Mouse (Mus musculus) intestine, embryonic 16.5 days (tissue): ENCODE results near the gene Gm10642. TPM values are rescaled to one million over a fixed set of nuclear protein-coding genes. Genes with fewer than 3 reads are reported as not detected.

ENCODE experiments used
- ATAC-seq: fragments of 200-750 bp; cut with Nextera tagmentation; 2 replicates; pipeline ENCODE4 v1.8.0; 2017; ENCODE audit warnings: moderate TSS enrichment, moderate library complexity
- H3K27ac ChIP-seq: fragments of 300-500 bp; sonication (generic); 2 replicates; pipeline ENCODE4 v1.5.1; 2014; ENCODE audit warnings: mild to moderate bottlenecking, low read length
- H3K27me3 ChIP-seq: fragments of 300-500 bp; sonication (generic); replicated peaks from 2 replicates; pipeline ENCODE4 v1.6.1; 2014; ENCODE audit warnings: low read length, control low read depth, mixed read lengths; ENCODE audit not compliant: control insufficient read depth, insufficient read depth
- H3K36me3 ChIP-seq: fragments of 300-500 bp; sonication (generic); 2 replicates; pipeline ENCODE4 v1.6.1; 2014; ENCODE audit warnings: low read length, control low read depth; ENCODE audit not compliant: control insufficient read depth, insufficient read depth
- H3K4me1 ChIP-seq: fragments of 300-500 bp; sonication (generic); 2 replicates; pipeline ENCODE4 v1.6.1; 2014; ENCODE audit warnings: low read length, control low read depth, mixed read lengths; ENCODE audit not compliant: control insufficient read depth, insufficient read depth
- H3K4me2 ChIP-seq: fragments of 300-500 bp; sonication (generic); 2 replicates; pipeline ENCODE4 v1.6.1; 2014; ENCODE audit warnings: low read depth, low read length, control low read depth
- H3K4me3 ChIP-seq: fragments of 300-500 bp; sonication (generic); 2 replicates; pipeline ENCODE4 v1.5.1; 2014; ENCODE audit warnings: mild to moderate bottlenecking, low read length
- H3K9ac ChIP-seq: fragments of 300-500 bp; sonication (generic); 2 replicates; pipeline ENCODE4 v1.6.1; 2014; ENCODE audit warnings: low read depth, low read length
- H3K9me3 ChIP-seq: fragments of 300-500 bp; sonication (generic); 2 replicates; pipeline ENCODE4 v1.6.1; 2016; ENCODE audit warnings: low read length, control low read depth; ENCODE audit not compliant: control insufficient read depth
- WGBS: fragments of 180-500 bp; shearing (Covaris S2); extraction: QIAGEN DNeasy Blood & Tissue Kit; methylation state at CpG from one replicate; pipeline ENCODE4 v1.1.7; 2014; 5-methylcytosine and 5-hydroxymethylcytosine counted together
- polyA plus RNA-seq: library from polyadenylated mRNA; unstranded; fragments of >200 nt; fragmentation: Nextera tagmentation; extraction: Ambion mirVana; gene quantifications from 2 replicates; pipeline ENCODE4 v1.2.1, GENCODE M21; 2015

Gm10642 gene
- polyA plus RNA-seq, 1 experiment from 2014 or later = 0.17 TPM

GRCm38 (mm10) chr9:70654496-70654895 is 1.6 kb upstream of the Gm10642 start:
- 77% methylated on average over 4 of the region's 4 CpGs for WGBS
- no peak for ATAC-seq
- H3K4me3 ChIP-seq = no peak overlapping the region
- no peaks in the 10 kb centered on the region for H3K27me3 ChIP-seq
- no peaks in the 10 kb centered on the region for H3K36me3 ChIP-seq
- 0 out of 2 replicates have a peak overlapping the region, but pooled peaks have one; percentile 16 for H3K4me2 ChIP-seq
- no peak overlapping the region for H3K27ac ChIP-seq
- H3K4me1 ChIP-seq = peaks cover 10% of the 10 kb centered on the region; the same call in 1 of the 2 replicates
- no peaks in the 10 kb centered on the region for H3K9me3 ChIP-seq
- H3K9ac ChIP-seq = no peak overlapping the region

- Histone ChIP-seq H3K4me2 (peak overlapping the region; percentile 72), H3K4me1 (peaks cover 10% of the 10 kb centered on the region; the same call in 1 of the 2 replicates), H3K9me3 (no peaks in the 10 kb centered on the region), H3K27ac (no peak overlapping the region), H3K27me3 (no peaks in the 10 kb centered on the region), H3K9ac (no peak overlapping the region), H3K4me3 (peak overlapping the region; percentile 95), H3K36me3 (no peaks in the 10 kb centered on the region)
- WGBS = 31% methylated on average over 2 of the region's 2 CpGs
- no peak for ATAC-seq
These were observed 304 bp upstream of the Gm10642 start for GRCm38 (mm10) chr9:70655764-70656129.

- H3K27me3 ChIP-seq = no peaks in the 10 kb centered on the region
- no peaks in the 10 kb centered on the region for H3K36me3 ChIP-seq
- peak within 1 kb of the TSS; percentile 95 for H3K4me3 ChIP-seq
- peak within 1 kb of the TSS; percentile 72 for H3K4me2 ChIP-seq
- peak within 1 kb of the TSS; percentile 94 for H3K27ac ChIP-seq
- H3K4me1 ChIP-seq = peaks cover 10% of the 10 kb centered on the region; the same call in 1 of the 2 replicates
- H3K9ac ChIP-seq = peak within 1 kb of the TSS; percentile 95
- no peaks in the 10 kb centered on the region for H3K9me3 ChIP-seq
- peak; percentile 97 for ATAC-seq
- 1% methylated on average over 67 of the region's 67 CpGs for WGBS
These were observed 1.2 kb downstream of the Gm10642 start, which contains the start of gene Mindy2 for GRCm38 (mm10) chr9:70657013-70657967. Gene Mindy2 (minus strand): TSS chr9:70657174.

- Histone ChIP-seq H3K4me1 (peaks cover 10% of the 10 kb centered on the region; the same call in 1 of the 2 replicates), H3K27ac (no peak overlapping the region), H3K9me3 (no peaks in the 10 kb centered on the region), H3K27me3 (no peaks in the 10 kb centered on the region), H3K4me2 (no peak overlapping the region), H3K36me3 (no peaks in the 10 kb centered on the region), H3K4me3 (no peak overlapping the region), H3K9ac (no peak overlapping the region)
- WGBS = 74% methylated on average over 2 of the region's 2 CpGs
- no peak for ATAC-seq
These were observed 2.2 kb downstream of the Gm10642 start for GRCm38 (mm10) chr9:70658266-70658665.

GRCm38 (mm10) chr9:70664847-70665246 is 8.8 kb downstream of the Gm10642 start:
- no peak overlapping the region for H3K4me3 ChIP-seq
- no peaks in the 10 kb centered on the region for H3K27me3 ChIP-seq
- H3K4me2 ChIP-seq = no peak overlapping the region
- no peaks in the 10 kb centered on the region for H3K9me3 ChIP-seq
- H3K9ac ChIP-seq = no peak overlapping the region
- no peaks in the 10 kb centered on the region for H3K36me3 ChIP-seq
- H3K4me1 ChIP-seq = no peaks in the 10 kb centered on the region
- 78% methylated on average over 4 of the region's 4 CpGs for WGBS
- ATAC-seq = no peak
- no peak overlapping the region for H3K27ac ChIP-seq

GRCm38 (mm10) chr9:70665372-70666145 is 9.5 kb downstream of the Gm10642 start:
- H3K36me3 ChIP-seq = no peaks in the 10 kb centered on the region
- H3K4me3 ChIP-seq = no peak overlapping the region
- H3K4me2 ChIP-seq = no peak overlapping the region
- no peaks in the 10 kb centered on the region for H3K9me3 ChIP-seq
- 65% methylated on average over 16 of the region's 16 CpGs for WGBS
- no peak for ATAC-seq
- no peak overlapping the region for H3K27ac ChIP-seq
- no peak overlapping the region for H3K9ac ChIP-seq
- H3K4me1 ChIP-seq = no peaks in the 10 kb centered on the region
- H3K27me3 ChIP-seq = no peaks in the 10 kb centered on the region

- WGBS = 68% methylated on average over 7 of the region's 7 CpGs
These were observed 10.8 kb downstream of the Gm10642 start for GRCm38 (mm10) chr9:70666811-70667210.

GRCm38 (mm10) chr9:70668048-70668447 is 12.0 kb downstream of the Gm10642 start:
- no peak overlapping the region for H3K9ac ChIP-seq
- no peak overlapping the region for H3K27ac ChIP-seq
- no peak for ATAC-seq
- no peaks in the 10 kb centered on the region for H3K36me3 ChIP-seq
- no peak overlapping the region for H3K4me2 ChIP-seq
- H3K27me3 ChIP-seq = no peaks in the 10 kb centered on the region
- no peak overlapping the region for H3K4me3 ChIP-seq
- H3K4me1 ChIP-seq = no peaks in the 10 kb centered on the region
- no peaks in the 10 kb centered on the region for H3K9me3 ChIP-seq

More at GRCm38 (mm10) chr9:70666811-70667210, 10.8 kb downstream of the Gm10642 start:
- Histone ChIP-seq H3K36me3 (no peaks in the 10 kb centered on the region), H3K9ac (no peak overlapping the region), H3K9me3 (no peaks in the 10 kb centered on the region), H3K4me1 (no peaks in the 10 kb centered on the region), H3K27ac (no peak overlapping the region), H3K4me3 (no peak overlapping the region), H3K27me3 (no peaks in the 10 kb centered on the region), H3K4me2 (no peak overlapping the region)
- no peak for ATAC-seq

- Histone ChIP-seq H3K4me3 (no peak overlapping the region), H3K36me3 (no peaks in the 10 kb centered on the region), H3K27me3 (no peaks in the 10 kb centered on the region), H3K27ac (no peak overlapping the region), H3K4me1 (no peaks in the 10 kb centered on the region), H3K9ac (no peak overlapping the region), H3K9me3 (no peaks in the 10 kb centered on the region), H3K4me2 (no peak overlapping the region)
- ATAC-seq = peak; percentile 67
- WGBS = 45% methylated on average over 2 of the region's 2 CpGs
These were observed 13.1 kb downstream of the Gm10642 start for GRCm38 (mm10) chr9:70669197-70669596.
